Mouse (Mus musculus): ENCODE measurements at regions not wholly inside any gene's neighbourhood (a gene's known extent, or its start where the extent isn't known, plus 50 kb on each side); places are given as distances from the start of the nearest gene placed in this dataset.
A peak's percentile ranks its signal among the peaks of the same experiment; 100 is the strongest.

- no peaks in the 10 kb centered on the region for H3K9me3 ChIP-seq (replicated peaks; ENCODE audit: control insufficient read depth, low read length)
- 60% methylated on average over 15 of the region's 15 CpGs for WGBS
- H3K4me2 ChIP-seq (ENCODE audit: low read depth, low read length), result no peak overlapping the region
- H3K36me3 ChIP-seq (ENCODE audit: control insufficient read depth, insufficient read depth), result no peaks in the 10 kb centered on the region
- no peak for ATAC-seq (replicated peaks; ENCODE audit: extremely low read depth, insufficient read depth, low FRiP score)
- H3K4me1 ChIP-seq (ENCODE audit: control insufficient read depth, insufficient read depth, low read length), result peaks cover 19% of the 10 kb centered on the region
- no peak overlapping the region for H3K9ac ChIP-seq (ENCODE audit: low read length)
- peaks cover 36% of the 10 kb centered on the region for H3K27me3 ChIP-seq (ENCODE audit: control insufficient read depth, insufficient read depth, low read length)
- no peak overlapping the region for H3K27ac ChIP-seq (ENCODE audit: low read length)
- no peak overlapping the region for H3K4me3 ChIP-seq (ENCODE audit: low read length)
Measured at GRCm38 (mm10) chr6:99995970-99996956, 270.1 kb upstream of the Prok2 start.

- no peak overlapping the region for H3K4me2 ChIP-seq (ENCODE audit: low read depth, low read length)
- H3K9ac ChIP-seq (ENCODE audit: low read length), result no peak overlapping the region
- H3K4me3 ChIP-seq (ENCODE audit: low read length), result no peak overlapping the region
- WGBS, result 22% methylated on average over 3 of the region's 3 CpGs
- H3K9me3 ChIP-seq (replicated peaks; ENCODE audit: control insufficient read depth, low read length), result no peaks in the 10 kb centered on the region
- peaks cover 22% of the 10 kb centered on the region for H3K27me3 ChIP-seq (ENCODE audit: control insufficient read depth, insufficient read depth, low read length)
- peak; percentile 43 for ATAC-seq (replicated peaks; ENCODE audit: extremely low read depth, insufficient read depth, low FRiP score)
- no peaks in the 10 kb centered on the region for H3K36me3 ChIP-seq (ENCODE audit: control insufficient read depth, insufficient read depth)
- H3K4me1 ChIP-seq (ENCODE audit: control insufficient read depth, insufficient read depth, low read length), result peaks cover 28% of the 10 kb centered on the region
- no peak overlapping the region for H3K27ac ChIP-seq (ENCODE audit: low read length)
Measured at GRCm38 (mm10) chr6:99994026-99994425, 267.8 kb upstream of the Prok2 start.

- Histone ChIP-seq H3K27me3 (ENCODE audit: control insufficient read depth, insufficient read depth, low read length) (peaks cover 15% of the 10 kb centered on the region), H3K27ac (ENCODE audit: low read length) (peak overlapping the region; percentile 78), H3K4me1 (ENCODE audit: control insufficient read depth, insufficient read depth, low read length) (peaks cover 35% of the 10 kb centered on the region), H3K36me3 (ENCODE audit: control insufficient read depth, insufficient read depth) (no peaks in the 10 kb centered on the region), H3K9ac (ENCODE audit: low read length) (peak overlapping the region; percentile 24; the same call in 1 of the 2 replicates), H3K9me3 (replicated peaks; ENCODE audit: control insufficient read depth, low read length) (no peaks in the 10 kb centered on the region), H3K4me3 (ENCODE audit: low read length) (no peak overlapping the region), H3K4me2 (ENCODE audit: low read depth, low read length) (no peak overlapping the region; the same call in 1 of the 2 replicates)
- ATAC-seq (replicated peaks; ENCODE audit: extremely low read depth, insufficient read depth, low FRiP score), result peak; percentile 92
- 16% methylated on average over 7 of the region's 7 CpGs for WGBS
Measured at GRCm38 (mm10) chr6:99991079-99991478, 264.9 kb upstream of the Prok2 start.

GRCm38 (mm10) chr6:99990604-99991003, 264.4 kb upstream of the Prok2 start:
- Histone ChIP-seq H3K36me3 (ENCODE audit: control insufficient read depth, insufficient read depth) (no peaks in the 10 kb centered on the region), H3K27ac (ENCODE audit: low read length) (peak overlapping the region; percentile 78), H3K9ac (ENCODE audit: low read length) (no peak overlapping the region), H3K4me3 (ENCODE audit: low read length) (no peak overlapping the region), H3K4me2 (ENCODE audit: low read depth, low read length) (no peak overlapping the region; the same call in 1 of the 2 replicates), H3K4me1 (ENCODE audit: control insufficient read depth, insufficient read depth, low read length) (peaks cover 40% of the 10 kb centered on the region), H3K9me3 (replicated peaks; ENCODE audit: control insufficient read depth, low read length) (no peaks in the 10 kb centered on the region), H3K27me3 (ENCODE audit: control insufficient read depth, insufficient read depth, low read length) (peaks cover 12% of the 10 kb centered on the region)
- 71% methylated on average over 6 of the region's 6 CpGs for WGBS
- ATAC-seq (replicated peaks; ENCODE audit: extremely low read depth, insufficient read depth, low FRiP score), result no peak

- Histone ChIP-seq H3K36me3 (ENCODE audit: control insufficient read depth, insufficient read depth) (no peaks in the 10 kb centered on the region), H3K27ac (ENCODE audit: low read length) (no peak overlapping the region), H3K27me3 (ENCODE audit: control insufficient read depth, insufficient read depth, low read length) (peaks cover 18% of the 10 kb centered on the region)
Measured at GRCm38 (mm10) chr6:99986449-99986848, 260.3 kb upstream of the Prok2 start.

GRCm38 (mm10) chr6:99985322-99985721, 259.1 kb upstream of the Prok2 start:
- peaks cover 27% of the 10 kb centered on the region for H3K4me1 ChIP-seq (ENCODE audit: control insufficient read depth, insufficient read depth, low read length)
- H3K36me3 ChIP-seq (ENCODE audit: control insufficient read depth, insufficient read depth), result no peaks in the 10 kb centered on the region
- peaks cover 18% of the 10 kb centered on the region for H3K27me3 ChIP-seq (ENCODE audit: control insufficient read depth, insufficient read depth, low read length)
- H3K27ac ChIP-seq (ENCODE audit: low read length), result no peak overlapping the region
- H3K4me3 ChIP-seq (ENCODE audit: low read length), result no peak overlapping the region
- no peaks in the 10 kb centered on the region for H3K9me3 ChIP-seq (replicated peaks; ENCODE audit: control insufficient read depth, low read length)
- WGBS, result 17% methylated on average over 5 of the region's 5 CpGs
- H3K4me2 ChIP-seq (ENCODE audit: low read depth, low read length), result peak overlapping the region; percentile 19; the same call in 1 of the 2 replicates
- H3K9ac ChIP-seq (ENCODE audit: low read length), result no peak overlapping the region
- peak; percentile 55; the same call in 1 of the 2 replicates for ATAC-seq (replicated peaks; ENCODE audit: extremely low read depth, insufficient read depth, low FRiP score)

More at GRCm38 (mm10) chr6:99986449-99986848, 260.3 kb upstream of the Prok2 start:
- ATAC-seq (replicated peaks; ENCODE audit: extremely low read depth, insufficient read depth, low FRiP score), result no peak
- H3K4me1 ChIP-seq (ENCODE audit: control insufficient read depth, insufficient read depth, low read length), result peaks cover 38% of the 10 kb centered on the region
- no peaks in the 10 kb centered on the region for H3K9me3 ChIP-seq (replicated peaks; ENCODE audit: control insufficient read depth, low read length)
- no peak overlapping the region for H3K9ac ChIP-seq (ENCODE audit: low read length)
- no peak overlapping the region for H3K4me3 ChIP-seq (ENCODE audit: low read length)
- 50% methylated on average over 3 of the region's 3 CpGs for WGBS
- H3K4me2 ChIP-seq (ENCODE audit: low read depth, low read length), result no peak overlapping the region

GRCm38 (mm10) chr6:99984856-99985224, 258.6 kb upstream of the Prok2 start:
- H3K4me2 ChIP-seq (ENCODE audit: low read depth, low read length), result peak overlapping the region; percentile 19; the same call in 1 of the 2 replicates

GRCm38 (mm10) chr6:99984057-99984855, 258.1 kb upstream of the Prok2 start:
- no peak for ATAC-seq (replicated peaks; ENCODE audit: extremely low read depth, insufficient read depth, low FRiP score)
- no peak overlapping the region for H3K9ac ChIP-seq (ENCODE audit: low read length)

More at GRCm38 (mm10) chr6:99984856-99985224, 258.6 kb upstream of the Prok2 start:
- H3K27me3 ChIP-seq (ENCODE audit: control insufficient read depth, insufficient read depth, low read length), result peaks cover 18% of the 10 kb centered on the region
- 0 out of 2 replicates have a peak overlapping the region, but pooled peaks have one; percentile 6 for H3K9ac ChIP-seq (ENCODE audit: low read length)
- no peak overlapping the region for H3K4me3 ChIP-seq (ENCODE audit: low read length)
- ATAC-seq (replicated peaks; ENCODE audit: extremely low read depth, insufficient read depth, low FRiP score), result no peak
- no peaks in the 10 kb centered on the region for H3K9me3 ChIP-seq (replicated peaks; ENCODE audit: control insufficient read depth, low read length)
- H3K27ac ChIP-seq (ENCODE audit: low read length), result no peak overlapping the region
- 30% methylated on average over 10 of the region's 10 CpGs for WGBS
- H3K36me3 ChIP-seq (ENCODE audit: control insufficient read depth, insufficient read depth), result no peaks in the 10 kb centered on the region
- peaks cover 27% of the 10 kb centered on the region for H3K4me1 ChIP-seq (ENCODE audit: control insufficient read depth, insufficient read depth, low read length)

More at GRCm38 (mm10) chr6:99984057-99984855, 258.1 kb upstream of the Prok2 start:
- H3K4me2 ChIP-seq (ENCODE audit: low read depth, low read length), result peak overlapping the region; percentile 19; the same call in 1 of the 2 replicates
- 18% methylated on average over 7 of the region's 7 CpGs for WGBS
- H3K27me3 ChIP-seq (ENCODE audit: control insufficient read depth, insufficient read depth, low read length), result peaks cover 18% of the 10 kb centered on the region
- H3K27ac ChIP-seq (ENCODE audit: low read length), result no peak overlapping the region
- no peaks in the 10 kb centered on the region for H3K9me3 ChIP-seq (replicated peaks; ENCODE audit: control insufficient read depth, low read length)
- H3K4me1 ChIP-seq (ENCODE audit: control insufficient read depth, insufficient read depth, low read length), result peaks cover 27% of the 10 kb centered on the region
- no peak overlapping the region for H3K4me3 ChIP-seq (ENCODE audit: low read length)
- H3K36me3 ChIP-seq (ENCODE audit: control insufficient read depth, insufficient read depth), result no peaks in the 10 kb centered on the region

All from heart, embryonic 16.5 days (tissue).